Mouse (Mus musculus): ENCODE results near the gene Acad10.

DNA sequence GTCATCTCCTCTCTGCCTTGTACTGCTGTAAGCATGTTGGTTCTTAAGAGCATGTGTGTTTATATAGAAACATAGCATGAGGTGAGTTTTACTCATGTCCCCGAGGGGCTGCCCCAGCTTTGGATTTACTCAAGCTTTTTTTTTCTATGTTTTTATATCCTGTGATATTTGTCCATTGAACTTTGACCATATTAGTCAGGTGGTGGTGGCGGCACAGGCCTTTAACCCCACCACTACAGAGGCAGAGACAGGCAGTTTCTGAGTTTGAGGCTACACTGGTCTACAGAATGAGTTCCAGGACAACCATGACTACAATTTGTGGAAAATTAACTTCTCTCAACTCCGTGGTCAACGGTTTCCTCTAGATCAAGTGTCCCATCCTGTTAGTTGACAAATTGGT, 6.8 kb upstream of the Acad10 start:
- TF ChIP-seq MYOG (IDR thresholded peaks at IDR 0.05; ENCODE audit: control insufficient read depth in 1 of 3, insufficient read depth in 1 of 3, insufficient read length in 2 of 3, low read depth in 2 of 3) = no peak
- no peak for TF ChIP-seq E2F4 (IDR thresholded peaks at IDR 0.05; ENCODE audit: insufficient read depth)
- TF ChIP-seq POLR2A (IDR thresholded peaks at IDR 0.05; ENCODE audit: insufficient read length, low read depth) = no peak
- no peak for TF ChIP-seq USF1 (IDR thresholded peaks at IDR 0.05; ENCODE audit: low read depth)
- no peak for TF ChIP-seq POLR2AphosphoS2 (IDR thresholded peaks at IDR 0.05; ENCODE audit: insufficient read length, low read depth)
- no peak for TF ChIP-seq CEBPB (IDR thresholded peaks at IDR 0.05; ENCODE audit: insufficient read depth, poor library complexity, severe bottlenecking)
- no peak for TF ChIP-seq SRF (IDR thresholded peaks at IDR 0.05; ENCODE audit: control insufficient read depth, insufficient read length, low read depth)
- no peak for TF ChIP-seq TCF12 (IDR thresholded peaks at IDR 0.05; ENCODE audit: insufficient read depth, poor library complexity, severe bottlenecking)
- TF ChIP-seq TCF3 (IDR thresholded peaks at IDR 0.05; ENCODE audit: insufficient read length, low read depth) = no peak
- TF ChIP-seq MAX (IDR thresholded peaks at IDR 0.05; ENCODE audit: low read depth) = no peak

Measured in myocyte (in vitro differentiated cells).